Mouse (Mus musculus): ENCODE results near the gene Ifna6. TPM values are rescaled to one million over a fixed set of nuclear protein-coding genes. Genes with fewer than 3 reads are reported as not detected.
A peak's percentile ranks its signal among the peaks of the same experiment; 100 is the strongest.
"Not testable (repeated sequence)": the region's sequence is repeated elsewhere in the genome, so short reads cannot be mapped to it uniquely, and the experiment has no call there.

Gene Ifna6
- not detected in 2 replicates for polyA plus RNA-seq (2012; rRNA removed)

- H3K4me1 ChIP-seq (ENCODE audit: control insufficient read depth, insufficient read depth, low read length); DNase-seq; H3K4me3 ChIP-seq (ENCODE audit: insufficient read depth, low read depth, low read length); H3K27me3 ChIP-seq (replicated peaks; ENCODE audit: control insufficient read depth, insufficient read depth, low read length); H3K36me3 ChIP-seq (ENCODE audit: control insufficient read depth, insufficient read depth, low read length); H3K27ac ChIP-seq (ENCODE audit: insufficient read depth, low read depth, low read length): not testable (repeated sequence)
Observed at GRCm38 (mm10) chr4:88827116-88827515, at the start of gene Ifna6. Ifna6 (plus strand) TSS chr4:88827416.

- H3K4me3 ChIP-seq (ENCODE audit: insufficient read depth, low read depth, low read length); H3K36me3 ChIP-seq (ENCODE audit: control insufficient read depth, insufficient read depth, low read length); H3K27ac ChIP-seq (ENCODE audit: insufficient read depth, low read depth, low read length); DNase-seq; H3K4me1 ChIP-seq (ENCODE audit: control insufficient read depth, insufficient read depth, low read length); H3K27me3 ChIP-seq (replicated peaks; ENCODE audit: control insufficient read depth, insufficient read depth, low read length): not testable (repeated sequence)
- WGBS: no CpG with 5 or more reads among the region's 29 CpGs
Observed at GRCm38 (mm10) chr4:88779550-88779949, 47.7 kb upstream of the Ifna6 start, which contains the start of gene Gm13272. Gm13272 (plus strand) TSS chr4:88779850.

DNA sequence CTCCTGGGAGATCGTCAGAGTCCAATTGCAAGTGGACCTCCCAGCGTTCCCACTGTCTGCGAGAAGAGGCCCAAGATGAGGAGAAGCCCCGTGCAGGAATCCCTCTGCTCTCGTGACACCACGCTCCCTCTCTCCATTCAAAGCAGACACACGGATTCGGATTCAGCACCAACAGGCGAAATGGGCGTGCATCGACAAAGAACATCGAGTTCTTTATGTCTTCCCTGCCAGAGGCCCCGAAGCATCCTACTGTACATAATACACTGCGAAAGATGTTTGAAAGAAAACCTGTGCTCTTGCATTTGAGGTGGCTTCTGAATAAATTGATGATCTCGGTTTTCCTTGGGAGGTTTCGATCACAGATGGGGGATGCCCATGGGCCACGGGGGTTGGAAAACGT lies 46.9 kb upstream of the Ifna6 start:
- not testable (repeated sequence) for H3K36me3 ChIP-seq (ENCODE audit: control insufficient read depth, insufficient read depth, low read length); H3K27ac ChIP-seq (ENCODE audit: insufficient read depth, low read depth, low read length); H3K27me3 ChIP-seq (replicated peaks; ENCODE audit: control insufficient read depth, insufficient read depth, low read length); H3K4me3 ChIP-seq (ENCODE audit: insufficient read depth, low read depth, low read length); DNase-seq; H3K4me1 ChIP-seq (ENCODE audit: control insufficient read depth, insufficient read depth, low read length)
- 50% methylated on average over 17 of the region's 18 CpGs for WGBS

DNA sequence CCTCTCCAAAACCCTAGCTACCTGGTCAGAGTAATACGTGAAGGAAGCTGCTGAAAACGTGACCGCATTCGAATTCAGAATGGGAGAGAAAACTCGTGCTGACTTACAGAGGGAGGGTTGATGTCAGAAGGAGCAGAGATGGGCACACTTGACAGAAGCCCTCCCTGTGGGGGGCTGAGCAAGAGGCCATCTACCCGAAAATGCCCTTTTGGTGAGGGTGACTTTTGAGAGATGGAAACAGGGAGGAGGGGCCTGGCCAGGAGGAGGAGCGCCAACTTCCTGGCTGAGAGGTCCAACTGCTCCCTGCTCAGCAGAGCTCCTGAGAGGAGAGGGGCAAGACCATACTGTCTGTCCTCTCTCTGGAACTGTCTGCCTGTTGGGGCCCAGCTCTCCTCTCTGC lies 45.4 kb upstream of the Ifna6 start, which contains the start of gene Ifnz:
Gene Ifnz (plus strand): TSS at position 301 of the 400 bp plus-strand sequence.
- not testable (repeated sequence) for H3K27me3 ChIP-seq (replicated peaks; ENCODE audit: control insufficient read depth, insufficient read depth, low read length); DNase-seq; H3K4me1 ChIP-seq (ENCODE audit: control insufficient read depth, insufficient read depth, low read length); H3K36me3 ChIP-seq (ENCODE audit: control insufficient read depth, insufficient read depth, low read length)
- 0 out of 2 replicates have a peak within 1 kb of the TSS, but pooled peaks have one; percentile 15 for H3K4me3 ChIP-seq (ENCODE audit: insufficient read depth, low read depth, low read length)
- 16% methylated on average over 5 of the region's 7 CpGs for WGBS
- 0 out of 2 replicates have a peak within 1 kb of the TSS, but pooled peaks have one; percentile 20 for H3K27ac ChIP-seq (ENCODE audit: insufficient read depth, low read depth, low read length)

- not testable (repeated sequence) for H3K27me3 ChIP-seq (replicated peaks; ENCODE audit: control insufficient read depth, insufficient read depth, low read length); H3K36me3 ChIP-seq (ENCODE audit: control insufficient read depth, insufficient read depth, low read length); H3K4me1 ChIP-seq (ENCODE audit: control insufficient read depth, insufficient read depth, low read length)
- WGBS: under 1% methylated on average over 15 of the region's 31 CpGs
- H3K27ac ChIP-seq (ENCODE audit: insufficient read depth, low read depth, low read length): 0 out of 2 replicates have a peak overlapping the region, but pooled peaks have one; percentile 20
- H3K4me3 ChIP-seq (ENCODE audit: insufficient read depth, low read depth, low read length): 0 out of 2 replicates have a peak overlapping the region, but pooled peaks have one; percentile 15
- DNase-seq: peak; percentile 28
Observed at GRCm38 (mm10) chr4:88782335-88782734, 44.9 kb upstream of the Ifna6 start.

GRCm38 (mm10) chr4:88785409-88785808 lies 41.8 kb upstream of the Ifna6 start, which contains the start of gene Gm13276:
Gm13276 (plus strand) TSS chr4:88785709.
- H3K4me3 ChIP-seq (ENCODE audit: insufficient read depth, low read depth, low read length); H3K27me3 ChIP-seq (replicated peaks; ENCODE audit: control insufficient read depth, insufficient read depth, low read length); H3K36me3 ChIP-seq (ENCODE audit: control insufficient read depth, insufficient read depth, low read length); H3K4me1 ChIP-seq (ENCODE audit: control insufficient read depth, insufficient read depth, low read length); H3K27ac ChIP-seq (ENCODE audit: insufficient read depth, low read depth, low read length); DNase-seq: not testable (repeated sequence)
- no CpG with 5 or more reads among the region's 27 CpGs for WGBS

DNA sequence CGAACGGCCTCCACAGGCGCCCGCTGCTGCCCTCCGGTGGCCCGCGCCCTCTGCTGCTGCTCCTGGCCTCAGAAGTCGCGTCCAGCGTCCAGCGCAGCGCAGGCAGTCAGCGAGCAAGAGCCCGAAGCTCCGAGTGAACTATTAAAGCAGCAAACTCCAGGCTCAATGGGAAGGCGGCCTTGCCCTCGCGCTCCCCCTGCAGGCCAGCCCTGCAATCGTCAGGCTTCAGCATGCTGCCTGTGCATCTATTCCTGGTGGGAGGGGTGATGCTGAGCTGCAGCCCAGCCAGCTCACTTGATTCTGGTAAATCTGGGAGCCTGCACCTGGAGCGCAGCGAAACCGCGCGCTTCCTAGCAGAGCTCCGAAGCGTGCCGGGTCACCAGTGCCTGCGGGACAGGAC lies 38.8 kb upstream of the Ifna6 start, which contains the start of gene Gm13277:
Gene Gm13277 (plus strand): TSS at position 231 of the 400 bp plus-strand sequence.
- peak; percentile 88 for DNase-seq
- H3K27me3 ChIP-seq (replicated peaks; ENCODE audit: control insufficient read depth, insufficient read depth, low read length); H3K4me1 ChIP-seq (ENCODE audit: control insufficient read depth, insufficient read depth, low read length); H3K4me3 ChIP-seq (ENCODE audit: insufficient read depth, low read depth, low read length); H3K27ac ChIP-seq (ENCODE audit: insufficient read depth, low read depth, low read length); H3K36me3 ChIP-seq (ENCODE audit: control insufficient read depth, insufficient read depth, low read length): not testable (repeated sequence)
- WGBS: 0% methylated on average over 1 of the region's 28 CpGs
- 0 out of 2 replicates have a peak, but pooled peaks have one; percentile 27 for TF ChIP-seq CTCF (conservative IDR thresholded peaks at IDR 0.05; ENCODE audit: insufficient read depth, insufficient read length, low read depth, low read length)

GRCm38 (mm10) chr4:88791250-88791649 lies 36.0 kb upstream of the Ifna6 start, which contains the start of gene Gm13278:
Gm13278 (plus strand) TSS chr4:88791550.
- not testable (repeated sequence) for H3K27me3 ChIP-seq (replicated peaks; ENCODE audit: control insufficient read depth, insufficient read depth, low read length); H3K4me1 ChIP-seq (ENCODE audit: control insufficient read depth, insufficient read depth, low read length); DNase-seq; H3K4me3 ChIP-seq (ENCODE audit: insufficient read depth, low read depth, low read length); H3K36me3 ChIP-seq (ENCODE audit: control insufficient read depth, insufficient read depth, low read length); H3K27ac ChIP-seq (ENCODE audit: insufficient read depth, low read depth, low read length)
- WGBS: no CpG with 5 or more reads among the region's 28 CpGs

GRCm38 (mm10) chr4:88793936-88794675 lies 33.1 kb upstream of the Ifna6 start, which contains the start of gene Gm13275:
Gm13275 (plus strand) TSS chr4:88794487.
- not testable (repeated sequence) for H3K27me3 ChIP-seq (replicated peaks; ENCODE audit: control insufficient read depth, insufficient read depth, low read length); H3K4me1 ChIP-seq (ENCODE audit: control insufficient read depth, insufficient read depth, low read length); H3K4me3 ChIP-seq (ENCODE audit: insufficient read depth, low read depth, low read length); H3K36me3 ChIP-seq (ENCODE audit: control insufficient read depth, insufficient read depth, low read length); H3K27ac ChIP-seq (ENCODE audit: insufficient read depth, low read depth, low read length)
- peak; percentile 51 for DNase-seq
- WGBS: under 1% methylated on average over 16 of the region's 52 CpGs

DNA sequence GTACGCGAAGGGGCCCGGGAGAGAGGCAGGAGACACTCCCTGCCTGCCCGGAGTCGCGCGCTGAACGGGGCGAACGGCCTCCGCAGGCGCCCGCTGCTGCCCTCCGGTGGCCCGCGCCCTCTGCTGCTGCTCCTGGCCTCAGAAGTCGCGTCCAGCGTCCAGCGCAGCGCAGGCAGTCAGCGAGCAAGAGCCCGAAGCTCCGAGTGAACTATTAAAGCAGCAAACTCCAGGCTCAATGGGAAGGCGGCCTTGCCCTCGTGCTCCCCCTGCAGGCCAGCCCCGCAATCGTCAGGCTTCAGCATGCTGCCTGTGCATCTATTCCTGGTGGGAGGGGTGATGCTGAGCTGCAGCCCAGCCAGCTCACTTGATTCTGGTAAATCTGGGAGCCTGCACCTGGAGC lies 30.1 kb upstream of the Ifna6 start, which contains the start of gene Gm13279:
Gene Gm13279 (plus strand): TSS at position 301 of the 400 bp plus-strand sequence.
- WGBS: no CpG with 5 or more reads among the region's 28 CpGs
- H3K27me3 ChIP-seq (replicated peaks; ENCODE audit: control insufficient read depth, insufficient read depth, low read length); H3K4me3 ChIP-seq (ENCODE audit: insufficient read depth, low read depth, low read length); DNase-seq; H3K36me3 ChIP-seq (ENCODE audit: control insufficient read depth, insufficient read depth, low read length); H3K4me1 ChIP-seq (ENCODE audit: control insufficient read depth, insufficient read depth, low read length); H3K27ac ChIP-seq (ENCODE audit: insufficient read depth, low read depth, low read length): not testable (repeated sequence)

DNA sequence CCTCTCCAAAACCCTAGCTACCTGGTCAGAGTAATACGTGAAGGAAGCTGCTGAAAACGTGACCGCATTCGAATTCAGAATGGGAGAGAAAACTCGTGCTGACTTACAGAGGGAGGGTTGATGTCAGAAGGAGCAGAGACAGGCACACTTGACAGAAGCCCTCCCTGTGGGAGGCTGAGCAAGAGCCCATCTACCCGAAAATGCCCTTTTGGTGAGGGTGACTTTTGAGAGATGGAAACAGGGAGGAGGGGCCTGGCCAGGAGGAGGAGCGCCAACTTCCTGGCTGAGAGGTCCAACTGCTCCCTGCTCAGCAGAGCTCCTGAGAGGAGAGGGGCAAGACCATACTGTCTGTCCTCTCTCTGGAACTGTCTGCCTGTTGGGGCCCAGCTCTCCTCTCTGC lies 27.9 kb upstream of the Ifna6 start, which contains the start of gene Gm13285:
Gene Gm13285 (plus strand): TSS at position 301 of the 400 bp plus-strand sequence.
- WGBS: 12% methylated on average over 6 of the region's 7 CpGs
- not testable (repeated sequence) for H3K4me3 ChIP-seq (ENCODE audit: insufficient read depth, low read depth, low read length); H3K36me3 ChIP-seq (ENCODE audit: control insufficient read depth, insufficient read depth, low read length); H3K27me3 ChIP-seq (replicated peaks; ENCODE audit: control insufficient read depth, insufficient read depth, low read length); H3K4me1 ChIP-seq (ENCODE audit: control insufficient read depth, insufficient read depth, low read length); H3K27ac ChIP-seq (ENCODE audit: insufficient read depth, low read depth, low read length); DNase-seq
